Mouse (Mus musculus): ENCODE data around the gene Troap. TPM values are rescaled to one million over a fixed set of nuclear protein-coding genes. Genes with fewer than 3 reads are reported as not detected.

Troap gene
- polyA plus RNA-seq, 1 experiment from 2014 or later: 19.8 TPM

DNA sequence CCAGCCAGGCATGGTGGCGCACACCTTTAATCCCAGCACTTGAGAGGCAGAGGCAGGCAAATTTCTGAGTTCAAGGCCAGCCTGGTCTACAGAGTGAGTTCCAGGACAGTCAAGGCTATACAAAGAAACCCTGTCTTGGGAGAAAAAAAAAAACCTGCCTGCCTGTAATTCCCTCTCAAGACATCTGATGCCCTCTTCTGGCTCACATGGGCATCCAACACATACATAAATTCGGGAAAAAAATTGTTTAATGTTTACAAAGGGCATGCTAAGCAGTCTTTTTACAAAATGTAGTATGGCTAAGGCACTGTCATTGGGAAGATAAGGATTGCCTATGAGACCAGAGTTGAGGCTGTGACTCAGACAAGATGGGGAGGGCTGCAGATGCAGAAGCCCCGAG is 5.4 kb downstream of the Troap start:
- Histone ChIP-seq H3K4me2 (replicated peaks) (no peak overlapping the region), H3K9me3 (no peaks in the 10 kb centered on the region), H3K27ac (replicated peaks) (no peak overlapping the region), H3K4me1 (peaks cover 15% of the 10 kb centered on the region), H3K36me3 (0 out of 2 replicates have a peak, but pooled peaks cover 3% of the 10 kb centered on the region), H3K4me3 (no peak overlapping the region), H3K27me3 (no peaks in the 10 kb centered on the region; the same call in 1 of the 2 replicates), H3K9ac (replicated peaks) (no peak overlapping the region)
- 91% methylated on average over 3 of the region's 3 CpGs for WGBS
- no peak for ATAC-seq (replicated peaks)

- Histone ChIP-seq H3K9ac (replicated peaks) (no peak overlapping the region), H3K36me3 (0 out of 2 replicates have a peak, but pooled peaks cover 3% of the 10 kb centered on the region), H3K4me3 (no peak overlapping the region), H3K4me1 (0 out of 2 replicates have a peak, but pooled peaks cover 4% of the 10 kb centered on the region), H3K27me3 (peaks cover 25% of the 10 kb centered on the region), H3K9me3 (no peaks in the 10 kb centered on the region), H3K4me2 (replicated peaks) (no peak overlapping the region), H3K27ac (replicated peaks) (no peak overlapping the region)
- WGBS: 91% methylated on average over 12 of the region's 12 CpGs
- ATAC-seq (replicated peaks): no peak
These were observed 7.9 kb downstream of the Troap start for GRCm38 (mm10) chr15:99082322-99082721.

GRCm38 (mm10) chr15:99082840-99083239 is 8.5 kb downstream of the Troap start:
- 92% methylated on average over 16 of the region's 16 CpGs for WGBS
- H3K36me3 ChIP-seq: 0 out of 2 replicates have a peak, but pooled peaks cover 3% of the 10 kb centered on the region
- no peak overlapping the region for H3K4me2 ChIP-seq (replicated peaks)
- no peak for ATAC-seq (replicated peaks)
- no peak overlapping the region for H3K9ac ChIP-seq (replicated peaks)
- H3K27ac ChIP-seq (replicated peaks): no peak overlapping the region
- no peaks in the 10 kb centered on the region for H3K9me3 ChIP-seq
- no peak overlapping the region for H3K4me3 ChIP-seq
- 0 out of 2 replicates have a peak, but pooled peaks cover 4% of the 10 kb centered on the region for H3K4me1 ChIP-seq
- H3K27me3 ChIP-seq: peaks cover 30% of the 10 kb centered on the region

GRCm38 (mm10) chr15:99083258-99083657 is 8.9 kb downstream of the Troap start:
- Histone ChIP-seq H3K4me3 (no peak overlapping the region), H3K4me2 (replicated peaks) (no peak overlapping the region), H3K27ac (replicated peaks) (no peak overlapping the region), H3K9me3 (no peaks in the 10 kb centered on the region), H3K4me1 (peaks cover 8% of the 10 kb centered on the region), H3K27me3 (peaks cover 34% of the 10 kb centered on the region), H3K36me3 (0 out of 2 replicates have a peak, but pooled peaks cover 3% of the 10 kb centered on the region), H3K9ac (replicated peaks) (no peak overlapping the region)
- WGBS: 71% methylated on average over 9 of the region's 9 CpGs
- no peak for ATAC-seq (replicated peaks)

GRCm38 (mm10) chr15:99083867-99084557 is 9.6 kb downstream of the Troap start:
- H3K4me1 ChIP-seq: peaks cover 11% of the 10 kb centered on the region
- H3K4me3 ChIP-seq: no peak overlapping the region
- H3K36me3 ChIP-seq: 0 out of 2 replicates have a peak, but pooled peaks cover 3% of the 10 kb centered on the region
- H3K9ac ChIP-seq (replicated peaks): no peak overlapping the region
- H3K4me2 ChIP-seq (replicated peaks): no peak overlapping the region
- H3K27ac ChIP-seq (replicated peaks): no peak overlapping the region
- H3K9me3 ChIP-seq: no peaks in the 10 kb centered on the region
- 8% methylated on average over 11 of the region's 11 CpGs for WGBS
- ATAC-seq (replicated peaks): no peak
- peaks cover 42% of the 10 kb centered on the region for H3K27me3 ChIP-seq

GRCm38 (mm10) chr15:99084618-99085017 is 10.2 kb downstream of the Troap start:
- 13% methylated on average over 19 of the region's 19 CpGs for WGBS
- Histone ChIP-seq H3K36me3 (0 out of 2 replicates have a peak, but pooled peaks cover 3% of the 10 kb centered on the region), H3K9me3 (no peaks in the 10 kb centered on the region), H3K4me3 (no peak overlapping the region), H3K27me3 (peaks cover 48% of the 10 kb centered on the region), H3K4me1 (peaks cover 13% of the 10 kb centered on the region), H3K4me2 (replicated peaks) (no peak overlapping the region), H3K27ac (replicated peaks) (no peak overlapping the region), H3K9ac (replicated peaks) (no peak overlapping the region)
- ATAC-seq (replicated peaks): no peak

GRCm38 (mm10) chr15:99085997-99086396 is 11.6 kb downstream of the Troap start:
- ATAC-seq (replicated peaks): no peak
- peaks cover 53% of the 10 kb centered on the region for H3K27me3 ChIP-seq
- H3K27ac ChIP-seq (replicated peaks): no peak overlapping the region
- no peak overlapping the region for H3K4me2 ChIP-seq (replicated peaks)
- H3K4me3 ChIP-seq: no peak overlapping the region
- no peak overlapping the region for H3K9ac ChIP-seq (replicated peaks)
- peaks cover 16% of the 10 kb centered on the region for H3K4me1 ChIP-seq
- 0 out of 2 replicates have a peak, but pooled peaks cover 3% of the 10 kb centered on the region for H3K36me3 ChIP-seq
- whole genome bisulfite sequencing: 80% methylated on average over 4 of the region's 4 CpGs
- no peaks in the 10 kb centered on the region for H3K9me3 ChIP-seq

- Histone ChIP-seq H3K4me2 (replicated peaks) (peak within 1 kb of the TSS; percentile 41), H3K4me3 (peak within 1 kb of the TSS; percentile 27), H3K4me1 (peaks cover 16% of the 10 kb centered on the region), H3K27me3 (peaks cover 53% of the 10 kb centered on the region), H3K36me3 (0 out of 2 replicates have a peak, but pooled peaks cover under 1% of the 10 kb centered on the region), H3K27ac (replicated peaks) (no peak within 1 kb of the TSS), H3K9me3 (no peaks in the 10 kb centered on the region), H3K9ac (replicated peaks) (peak within 1 kb of the TSS; percentile 20; the same call in 1 of the 2 replicates)
- ATAC-seq (replicated peaks): no peak
- 7% methylated on average over 60 of the region's 60 CpGs for WGBS
These were observed 13.1 kb downstream of the Troap start, which contains the start of gene C1ql4 for GRCm38 (mm10) chr15:99087253-99088075. TSS of gene C1ql4 (minus strand) at chr15:99087817.

DNA sequence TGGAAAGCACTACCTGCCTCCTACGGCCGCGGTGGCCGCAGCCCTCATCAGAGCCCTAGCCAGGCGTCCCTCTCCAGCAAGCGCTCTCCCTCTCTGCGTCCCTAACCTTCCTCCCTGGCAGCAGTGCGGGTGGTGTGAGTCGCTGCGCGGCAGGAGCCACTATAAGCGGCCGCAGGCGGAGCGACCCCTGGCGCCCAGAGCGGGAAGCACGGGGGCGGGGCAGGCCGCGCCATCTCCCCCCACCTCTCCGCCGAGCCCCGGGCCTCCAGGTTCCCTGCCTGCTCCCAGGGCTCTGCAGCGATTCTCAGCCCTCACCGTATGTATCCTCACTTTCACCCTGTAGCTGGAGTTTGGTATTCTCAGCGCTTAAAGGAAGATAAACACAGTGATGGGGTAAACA is 13.9 kb downstream of the Troap start:
- Histone ChIP-seq H3K4me3 (peak overlapping the region; percentile 27), H3K27ac (replicated peaks) (no peak overlapping the region), H3K4me2 (replicated peaks) (peak overlapping the region; percentile 41), H3K9ac (replicated peaks) (peak overlapping the region; percentile 20; the same call in 1 of the 2 replicates), H3K4me1 (peaks cover 20% of the 10 kb centered on the region), H3K9me3 (no peaks in the 10 kb centered on the region), H3K27me3 (peaks cover 53% of the 10 kb centered on the region), H3K36me3 (no peaks in the 10 kb centered on the region)
- ATAC-seq (replicated peaks): peak; percentile 49
- 1% methylated on average over 27 of the region's 27 CpGs for WGBS

- H3K27ac ChIP-seq (replicated peaks): no peak overlapping the region
These were observed 14.7 kb downstream of the Troap start for GRCm38 (mm10) chr15:99089069-99089468.

GRCm38 (mm10) chr15:99092870-99093269 is 18.5 kb downstream of the Troap start, which contains the start of gene Dnajc22:
TSS of gene Dnajc22 (plus strand) at chr15:99093170.
- peak within 1 kb of the TSS; percentile 45 for H3K4me3 ChIP-seq
- H3K4me1 ChIP-seq: peaks cover 54% of the 10 kb centered on the region
- no peaks in the 10 kb centered on the region for H3K36me3 ChIP-seq
- H3K27me3 ChIP-seq: peaks cover 44% of the 10 kb centered on the region
- no peaks in the 10 kb centered on the region for H3K9me3 ChIP-seq
- WGBS: 23% methylated on average over 8 of the region's 8 CpGs
- ATAC-seq (replicated peaks): no peak
- peak within 1 kb of the TSS; percentile 66 for H3K4me2 ChIP-seq (replicated peaks)
- H3K9ac ChIP-seq (replicated peaks): peak within 1 kb of the TSS; percentile 48
- H3K27ac ChIP-seq (replicated peaks): peak within 1 kb of the TSS; percentile 41

More at GRCm38 (mm10) chr15:99089069-99089468, 14.7 kb downstream of the Troap start:
- H3K36me3 ChIP-seq: no peaks in the 10 kb centered on the region
- ATAC-seq (replicated peaks): no peak
- H3K27me3 ChIP-seq: peaks cover 53% of the 10 kb centered on the region
- H3K9me3 ChIP-seq: no peaks in the 10 kb centered on the region
- H3K9ac ChIP-seq (replicated peaks): no peak overlapping the region
- H3K4me3 ChIP-seq: no peak overlapping the region
- H3K4me2 ChIP-seq (replicated peaks): no peak overlapping the region
- 15% methylated on average over 14 of the region's 14 CpGs for WGBS
- H3K4me1 ChIP-seq: peaks cover 27% of the 10 kb centered on the region
